Mouse (Mus musculus): Measurements from ENCODE around the gene Bcap29.

- TF ChIP-seq CTCF (IDR thresholded peaks at IDR 0.05; ENCODE audit: borderline replicate concordance, extremely low read depth, insufficient read depth, insufficient read length) (no peak), POLR2A (IDR thresholded peaks at IDR 0.05; ENCODE audit: borderline replicate concordance, extremely low read depth, insufficient read depth, insufficient read length, poor library complexity, severe bottlenecking) (no peak)
Observed at GRCm38 (mm10) chr12:31633970-31634342, 502 bp downstream of the Bcap29 start.
